In the genomic region with DNA sequence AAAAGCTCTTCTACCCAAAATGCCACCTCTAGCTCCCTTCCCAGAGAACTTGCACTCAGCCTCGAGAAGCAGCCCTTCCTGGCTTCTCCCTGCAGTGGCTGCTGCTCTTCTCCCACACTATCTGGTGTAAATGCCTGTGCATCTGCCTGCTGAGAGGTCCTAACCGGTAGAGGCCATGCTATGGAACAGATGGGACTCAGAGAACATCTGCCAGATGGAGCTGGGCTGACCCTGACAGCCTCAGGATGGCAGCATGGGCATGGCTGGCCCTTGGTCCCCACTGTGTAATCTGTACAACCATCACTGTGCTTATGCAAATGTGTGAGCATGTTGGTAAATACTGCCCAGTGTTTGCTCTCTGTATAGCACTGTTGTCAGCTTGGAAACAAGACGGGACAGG, we compare ENCODE assay signal across 23 mouse cellular contexts. TPM values are rescaled to one million over a fixed set of nuclear protein-coding genes. Genes with fewer than 3 reads are reported as not detected.
DNase-seq lines count a peak whose midpoint lies in the region; ATAC-seq and TF ChIP-seq lines count a peak whose summit lies in the region.
"Had no signal": no experiment of that assay in that cellular context is flagged by ENCODE, and none has a peak within 500 bp of the region (broad histone marks: within the 10 kb centered on the region; RNA-seq: fewer than 3 reads in every experiment).

No protein-coding gene starts in this region.

- no peak overlapping the region for H3K9ac ChIP-seq in hindbrain, postnatal 0 days (replicated peaks; ENCODE audit: low read length)
- H3K9ac ChIP-seq in CH12.LX (ENCODE audit: insufficient read depth, low read depth), result no peak overlapping the region
- H3K9ac ChIP-seq: embryonic facial prominence, embryonic 15.5 days; heart, embryonic 15.5 days; liver, embryonic 14.5 days; lung, embryonic 14.5 days; stomach, embryonic 15.5 days had no signal

- H3K27ac ChIP-seq in hindbrain, postnatal 0 days, result 0 out of 2 replicates have a peak overlapping the region, but pooled peaks have one; percentile 8
- H3K27ac ChIP-seq in hindbrain, embryonic 10.5 days, result no peak overlapping the region
- no peak overlapping the region for H3K27ac ChIP-seq in CH12.LX (ENCODE audit: insufficient read depth, low read depth)
- H3K27ac ChIP-seq in bone marrow, adult 2 months (ENCODE audit: control insufficient read depth, insufficient read depth, low read depth, low read length, poor library complexity), result no peak overlapping the region
- H3K27ac ChIP-seq: embryonic facial prominence, embryonic 15.5 days; heart, embryonic 15.5 days; layer of hippocampus, adult 2 months; liver, embryonic 14.5 days; stomach, embryonic 15.5 days had no signal

- in situ Hi-C loops in CH12.LX (cut with MboI; ENCODE audit: low pct_ligation_motif_present, low pct_unique_long_range_greater_than_20kb, low sequenced_read_pairs), result no loop called here

- no peak overlapping the region for H3K4me3 ChIP-seq in hindbrain, postnatal 0 days (ENCODE audit: low read length)
- H3K4me3 ChIP-seq in hindbrain, embryonic 10.5 days, result no peak overlapping the region
- H3K4me3 ChIP-seq in CH12.LX (replicated peaks in 1 of 3; ENCODE audit: low read depth in 2 of 3, low read length in 2 of 3, poor library complexity in 1 of 3), result no peak overlapping the region
- H3K4me3 ChIP-seq in bone marrow, adult 2 months (replicated peaks; ENCODE audit: control insufficient read depth, low read depth, low read length), result no peak overlapping the region
- H3K4me3 ChIP-seq in myocyte, result no peak overlapping the region
- H3K4me3 ChIP-seq: embryonic facial prominence, embryonic 15.5 days; heart, embryonic 15.5 days; layer of hippocampus, adult 2 months; megakaryocyte, embryonic 14.5 days; stomach, embryonic 15.5 days had no signal

- no peak for ATAC-seq in hindbrain, postnatal 0 days
- ATAC-seq: activated CD4-positive, CD25-positive, alpha-beta regulatory T cell, adult 4 months; forebrain, embryonic 16.5 days had no signal

- no peak; the same call in 1 of the 2 replicates for TF ChIP-seq RAD21 in CH12.LX (IDR thresholded peaks at IDR 0.05; ENCODE audit: low read depth, low read length)

- dilution Hi-C loops in CH12.LX (cut with MboI; ENCODE audit: extremely low pct_ligation_motif_present, extremely low pct_unique_long_range_greater_than_20kb, low sequenced_read_pairs), result no loop called here

- no peak overlapping the region for H3K4me2 ChIP-seq in hindbrain, postnatal 0 days (ENCODE audit: low read depth, low read length)
- H3K4me2 ChIP-seq in CH12.LX (ENCODE audit: insufficient read depth, low read depth, poor library complexity, severe bottlenecking) (no peak overlapping the region), myocyte (ENCODE audit: low read depth) (peak overlapping the region; percentile 7)
- H3K4me2 ChIP-seq: embryonic facial prominence, embryonic 15.5 days; heart, embryonic 15.5 days; lung, embryonic 14.5 days; stomach, embryonic 15.5 days had no signal

- H3K9me3 ChIP-seq in hindbrain, postnatal 0 days (ENCODE audit: low read length), result no peaks in the 10 kb centered on the region
- no peaks in the 10 kb centered on the region for H3K9me3 ChIP-seq in hindbrain, embryonic 10.5 days
- no peaks in the 10 kb centered on the region for H3K9me3 ChIP-seq in CH12.LX (replicated peaks; ENCODE audit: low read length)
- H3K9me3 ChIP-seq: embryonic facial prominence, embryonic 15.5 days; heart, embryonic 15.5 days; megakaryocyte, embryonic 14.5 days; stomach, embryonic 15.5 days had no signal

- WGBS in hindbrain, postnatal 0 days, result 31% methylated on average over 3 of the region's 3 CpGs
- WGBS in hindbrain, embryonic 10.5 days, result 61% methylated on average over 3 of the region's 3 CpGs
- WGBS in bone marrow, adult 2 months, result 67% methylated on average over 3 of the region's 3 CpGs

- no peaks in the 10 kb centered on the region for H3K27me3 ChIP-seq in hindbrain, postnatal 0 days (ENCODE audit: insufficient read depth, low read length)
- H3K27me3 ChIP-seq in hindbrain, embryonic 10.5 days (ENCODE audit: insufficient read depth, poor library complexity, severe bottlenecking), result no peaks in the 10 kb centered on the region
- peaks cover 75% of the 10 kb centered on the region for H3K27me3 ChIP-seq in CH12.LX (replicated peaks)
- no peaks in the 10 kb centered on the region for H3K27me3 ChIP-seq in myocyte (ENCODE audit: control insufficient read depth, insufficient read depth, insufficient read length)
- H3K27me3 ChIP-seq: embryonic facial prominence, embryonic 15.5 days; heart, embryonic 15.5 days; stomach, embryonic 15.5 days had no signal

- no peaks in the 10 kb centered on the region for H3K36me3 ChIP-seq in hindbrain, postnatal 0 days (ENCODE audit: insufficient read depth, low read length)
- H3K36me3 ChIP-seq in hindbrain, embryonic 10.5 days, result peaks cover 22% of the 10 kb centered on the region
- H3K36me3 ChIP-seq in CH12.LX (replicated peaks in 1 of 2; ENCODE audit: control insufficient read depth in 1 of 2, insufficient read depth in 1 of 2, low read length in 1 of 2) (no peaks in the 10 kb centered on the region), myocyte (ENCODE audit: control insufficient read depth, insufficient read depth) (peaks cover 25% of the 10 kb centered on the region)

- peak; percentile 46 for DNase-seq in hindbrain, postnatal 0 days (ENCODE audit: low spot score)
- DNase-seq in hindbrain, embryonic 10.5 days (ENCODE audit: low spot score), result no peak
- DNase-seq in CH12.LX (ENCODE audit: extremely low read depth), result no peak
- DNase-seq in lung, postnatal 4 days, result no peak
- DNase-seq in spleen, adult 18-20 months, result no peak
- DNase-seq: adrenal gland, adult 8-10 months; B cell, adult 2 months; cerebellum, adult 9-10 months; gastrocnemius, postnatal 25 days; heart, postnatal 36 days; lung, embryonic 14.5 days; thymus, postnatal 25 days had no signal

- no peak for TF ChIP-seq EP300 in CH12.LX (IDR thresholded peaks at IDR 0.05; ENCODE audit: low read length)

- no peaks in the 10 kb centered on the region for H3K79me2 ChIP-seq in CH12.LX (replicated peaks; ENCODE audit: control insufficient read depth, extremely low read depth, insufficient read depth, poor library complexity, severe bottlenecking)
- H3K79me2 ChIP-seq in myocyte (ENCODE audit: control insufficient read depth, insufficient read depth), result peaks cover 50% of the 10 kb centered on the region

- H3ac ChIP-seq in myocyte (ENCODE audit: control insufficient read depth, insufficient read length), result no peak overlapping the region

- TF ChIP-seq POLR2A in CH12.LX (IDR thresholded peaks at IDR 0.05; ENCODE audit: low read depth, low read length) (no peak), myocyte (IDR thresholded peaks at IDR 0.05; ENCODE audit: insufficient read length, low read depth) (no peak)
- TF ChIP-seq POLR2A in bone marrow, adult 2 months (IDR thresholded peaks at IDR 0.05; ENCODE audit: borderline replicate concordance, control insufficient read depth, low read depth, low read length), result no peak

- H3K4me1 ChIP-seq in hindbrain, postnatal 0 days (ENCODE audit: insufficient read depth, low read length), result peaks cover 17% of the 10 kb centered on the region
- H3K4me1 ChIP-seq in hindbrain, embryonic 10.5 days (replicated peaks), result peaks cover 43% of the 10 kb centered on the region
- H3K4me1 ChIP-seq in CH12.LX (ENCODE audit: control insufficient read depth in 1 of 2, insufficient read depth in 2 of 2), result no peaks in the 10 kb centered on the region
- H3K4me1 ChIP-seq in bone marrow, adult 2 months (ENCODE audit: control insufficient read depth, insufficient read depth, low read length), result peaks cover 4% of the 10 kb centered on the region

- TF ChIP-seq CTCF in hindbrain, postnatal 0 days (IDR thresholded peaks at IDR 0.05; ENCODE audit: low read depth), result peak; percentile 34
- TF ChIP-seq CTCF in CH12.LX (conservative IDR thresholded peaks at IDR 0.05 in 1 of 2, IDR thresholded peaks at IDR 0.05 in 1 of 2; ENCODE audit: low read depth in 2 of 2, low read length in 2 of 2), result peak in 1 of 2 experiments; percentile 15; a peak in 2 of 4 replicates
- TF ChIP-seq CTCF in bone marrow, adult 2 months (IDR thresholded peaks at IDR 0.05; ENCODE audit: control insufficient read depth, insufficient read depth, low read length), result 0 out of 2 replicates have a peak, but pooled peaks have one; percentile 1

TF ChIP-seq in CH12.LX, 34 proteins besides CTCF, POLR2A, EP300 and RAD21 (continues in another document):
- no peak for TF ChIP-seq UBTF (IDR thresholded peaks at IDR 0.05; ENCODE audit: low read depth, low read length)

TF ChIP-seq in myocyte, 11 proteins besides CTCF, POLR2A, EP300 and RAD21 (continues in another document):
- no peak for TF ChIP-seq USF1 (IDR thresholded peaks at IDR 0.05; ENCODE audit: low read depth)

RNA-seq across cellular contexts. Expression of a gene that starts 19.7 kb away (rescaled TPM):
- 0.31 and 1.2 TPM in 2 replicates for total RNA-seq in hindbrain, postnatal 0 days (2014; rRNA removed)
- 0.20 and 0.47 TPM in 2 replicates for polyA plus RNA-seq in hindbrain, postnatal 0 days (2015; fragmentation: Nextera tagmentation; extraction: Ambion mirVana)
- polyA plus RNA-seq in hindbrain, embryonic 10.5 days (2016; fragmentation: Nextera tagmentation; extraction: Ambion mirVana), result 0.19 and 0.21 TPM in 2 replicates
- total RNA-seq in CH12.LX (2012; rRNA removed), result not detected in 2 replicates
- not detected in 2 replicates for total RNA-seq in CH12.LX (2014; rRNA removed)
- not detected in 2 replicates for polyA plus RNA-seq in CH12.LX (2012; ENCODE audit: insufficient read length, low read depth)
- polyA plus RNA-seq in bone marrow, adult 2 months (2011; ENCODE audit: insufficient read depth, insufficient read length, low replicate concordance, missing spikeins), result 1.4 and 1.5 TPM in 2 replicates
- 0.60 TPM for polyA plus RNA-seq in myocyte (2012; fragmentation: generic; extraction: Trizol)
- total RNA-seq: MEL had no signal

RNA-seq across cellular contexts. Expression of a gene that starts 32.6 kb away (rescaled TPM):
- total RNA-seq in hindbrain, postnatal 0 days (2014; rRNA removed), result 19.7 and 20.6 TPM in 2 replicates
- 12.6 and 12.8 TPM in 2 replicates for polyA plus RNA-seq in hindbrain, postnatal 0 days (2015; fragmentation: Nextera tagmentation; extraction: Ambion mirVana)
- polyA plus RNA-seq in hindbrain, embryonic 10.5 days (2016; fragmentation: Nextera tagmentation; extraction: Ambion mirVana), result 18.9 and 21.6 TPM in 2 replicates
- total RNA-seq in CH12.LX (2012; rRNA removed), result 19.5 and 25.5 TPM in 2 replicates
- 9.8 and 10.7 TPM in 2 replicates for total RNA-seq in CH12.LX (2014; rRNA removed)
- 38.7 and 42.6 TPM in 2 replicates for polyA plus RNA-seq in CH12.LX (2012; ENCODE audit: insufficient read length, low read depth)
- polyA plus RNA-seq in bone marrow, adult 2 months (2011; ENCODE audit: insufficient read depth, insufficient read length, low replicate concordance, missing spikeins), result 10.2 and 18.5 TPM in 2 replicates
- 19.5 TPM for polyA plus RNA-seq in myocyte (2012; fragmentation: generic; extraction: Trizol)

RNA-seq across cellular contexts. Expression of a gene that starts 32.9 kb away (rescaled TPM):
- total RNA-seq in hindbrain, postnatal 0 days (2014; rRNA removed), result 164 and 170 TPM in 2 replicates
- 102 and 118 TPM in 2 replicates for polyA plus RNA-seq in hindbrain, postnatal 0 days (2015; fragmentation: Nextera tagmentation; extraction: Ambion mirVana)
- 28.6 and 36.3 TPM in 2 replicates for polyA plus RNA-seq in hindbrain, embryonic 10.5 days (2016; fragmentation: Nextera tagmentation; extraction: Ambion mirVana)
- total RNA-seq in CH12.LX (2012; rRNA removed) (0.34 and 0.38 TPM in 2 replicates), CH12.LX (2014; rRNA removed) (0.12 TPM in 1 of 2 replicates, not detected in the other)
- polyA plus RNA-seq in CH12.LX (2012; ENCODE audit: insufficient read length, low read depth) (0.57 TPM in 1 of 2 replicates, not detected in the other), myocyte (2012; fragmentation: generic; extraction: Trizol) (321 TPM)
- polyA plus RNA-seq in bone marrow, adult 2 months (2011; ENCODE audit: insufficient read depth, insufficient read length, low replicate concordance, missing spikeins), result 6.5 and 37.6 TPM in 2 replicates
- total RNA-seq: MEL had no signal
